Mouse (Mus musculus) retina, postnatal 1 day (tissue): ENCODE data around the gene Il22ra1.

Experiments
- DNase-seq: peaks from one replicate; pipeline ENCODE4 v3.0.0-alpha.2; 2012

Il22ra1 gene

GRCm38 (mm10) chr4:135736903-135737302 is 8.9 kb downstream of the Il22ra1 start:
- DNase-seq = no peak

- no peak for DNase-seq
These were observed 10.3 kb downstream of the Il22ra1 start for GRCm38 (mm10) chr4:135738237-135738636.

DNA sequence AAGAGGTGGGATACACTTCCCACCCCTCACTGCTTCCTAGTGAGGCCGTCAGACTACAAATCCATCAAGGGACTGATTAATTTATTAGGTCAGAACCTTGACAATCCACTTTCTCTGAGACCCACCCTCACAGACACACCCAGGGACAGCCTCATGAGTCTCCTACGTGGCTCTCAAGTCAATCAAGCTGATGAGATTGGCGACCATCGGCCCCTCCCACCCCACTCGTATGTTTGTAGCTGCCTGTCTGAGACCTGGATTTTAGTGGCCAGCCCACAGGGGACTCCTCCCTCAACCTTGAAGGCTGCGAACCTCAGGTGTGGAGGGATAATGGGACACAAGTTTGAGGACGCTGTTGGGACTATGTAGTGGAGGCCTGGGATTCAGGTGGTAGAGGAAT is 11.2 kb downstream of the Il22ra1 start:
- no peak for DNase-seq

DNA sequence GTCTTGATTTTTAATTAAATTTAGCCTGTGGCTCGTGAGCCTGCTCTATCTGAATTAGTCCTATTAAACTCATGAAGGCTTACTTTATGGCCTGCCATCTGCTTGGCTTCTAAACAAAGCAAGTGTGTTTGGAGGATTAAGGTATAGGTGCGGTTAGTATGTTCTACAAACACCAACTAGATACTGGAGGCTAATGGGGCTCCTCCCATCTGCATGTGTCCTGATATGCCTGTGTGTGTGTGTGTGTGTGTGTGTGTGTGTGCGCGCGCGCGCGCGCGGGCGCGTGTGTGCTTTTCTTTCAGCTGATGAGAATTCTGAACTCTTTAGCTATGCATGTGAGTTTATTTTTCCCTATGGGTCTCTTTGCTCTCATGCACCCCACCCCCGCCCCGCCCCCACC is 11.7 kb downstream of the Il22ra1 start:
- DNase-seq = no peak

DNA sequence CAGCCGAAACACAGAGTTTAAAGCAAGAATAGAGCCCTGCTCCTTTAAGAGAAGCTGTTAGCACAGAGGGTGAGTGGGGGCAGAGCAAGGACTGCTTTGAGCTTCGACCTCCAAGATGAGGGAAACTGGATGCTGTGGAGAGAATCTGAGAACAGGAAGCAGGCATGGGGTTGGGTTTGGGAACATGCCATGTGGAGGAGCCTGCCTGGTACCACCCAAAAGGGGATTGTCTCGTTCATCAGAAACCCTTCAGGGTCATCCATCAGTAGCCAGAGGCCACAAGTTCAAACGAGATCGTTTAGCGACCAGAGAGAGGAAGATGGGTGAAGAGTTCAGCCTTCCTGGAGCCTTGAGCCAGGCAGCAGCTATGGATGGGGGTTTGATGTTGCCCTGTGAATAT is 15.5 kb downstream of the Il22ra1 start:
- DNase-seq = no peak

DNA sequence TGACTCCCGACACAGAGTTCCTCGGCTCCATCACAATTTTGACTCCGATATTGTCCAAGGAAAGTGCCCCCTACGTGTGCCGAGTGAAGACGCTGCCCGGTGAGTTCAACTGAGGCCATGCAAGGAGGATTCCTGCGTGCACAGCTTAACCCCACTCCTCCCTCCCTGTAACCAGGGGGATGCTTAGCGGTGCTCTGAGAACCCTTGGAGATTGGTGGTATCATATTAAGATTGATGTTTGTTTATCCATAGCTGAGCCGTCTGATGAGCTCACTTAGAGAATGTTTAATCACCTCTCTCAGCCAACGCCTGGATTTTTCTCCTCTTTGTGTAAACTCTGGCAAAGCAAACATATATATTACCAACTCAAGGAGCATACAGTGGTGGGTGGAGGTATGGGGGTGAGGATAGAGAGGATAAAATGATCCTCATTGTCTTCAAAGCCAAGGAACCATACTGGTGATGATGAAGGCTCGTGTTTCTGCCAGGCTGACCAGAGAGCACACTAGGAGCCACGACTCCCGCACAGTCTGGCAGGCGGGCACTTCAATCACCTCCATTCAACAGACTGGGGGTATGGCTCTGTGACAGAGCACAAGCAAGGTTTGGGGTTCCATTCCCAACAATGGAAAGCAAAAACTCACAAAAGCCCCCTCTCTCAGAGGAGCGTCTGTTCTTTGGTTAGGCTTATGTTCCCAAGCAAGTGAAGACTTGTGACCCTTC is 16.9 kb downstream of the Il22ra1 start:
- DNase-seq = no peak

DNA sequence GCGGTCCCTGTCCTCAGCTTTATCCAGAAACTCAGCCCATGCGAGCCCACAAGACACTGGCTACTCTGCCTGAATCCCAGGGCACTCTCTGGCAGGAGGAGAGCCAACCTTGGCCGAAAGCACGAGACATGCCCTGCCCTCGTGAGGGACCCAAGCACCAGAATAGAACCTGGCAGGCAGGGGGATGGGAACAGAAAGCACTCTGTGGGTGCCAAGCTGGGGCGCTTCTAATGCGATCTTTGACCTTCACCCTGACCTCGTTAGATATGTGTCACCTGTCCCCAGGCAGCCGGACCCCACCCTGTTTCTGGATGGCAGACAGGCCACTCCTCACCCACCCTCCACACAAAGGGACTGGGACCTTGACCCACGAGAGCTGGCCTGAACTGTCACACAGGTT is 17.6 kb downstream of the Il22ra1 start:
- no peak for DNase-seq

DNA sequence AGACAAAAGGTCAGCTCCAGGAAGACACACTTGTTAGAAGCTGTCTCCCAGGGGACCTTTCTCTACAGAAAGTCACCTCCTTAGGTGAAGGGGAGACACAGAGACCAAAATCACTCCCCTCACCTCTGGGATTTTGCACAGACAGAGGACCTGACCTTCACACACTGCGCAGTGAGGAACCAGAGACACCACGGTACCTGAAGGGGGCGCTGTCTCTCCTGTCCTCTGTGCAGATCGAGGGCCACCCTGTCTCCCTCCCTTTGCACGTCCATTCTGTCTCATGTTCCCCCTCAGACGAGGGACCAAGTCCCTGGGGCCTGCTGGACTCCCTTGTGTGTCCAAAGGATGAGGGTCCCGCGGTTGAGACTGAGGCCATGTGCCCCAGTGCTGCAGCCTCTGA is 22.9 kb downstream of the Il22ra1 start:
- DNase-seq = no peak

DNA sequence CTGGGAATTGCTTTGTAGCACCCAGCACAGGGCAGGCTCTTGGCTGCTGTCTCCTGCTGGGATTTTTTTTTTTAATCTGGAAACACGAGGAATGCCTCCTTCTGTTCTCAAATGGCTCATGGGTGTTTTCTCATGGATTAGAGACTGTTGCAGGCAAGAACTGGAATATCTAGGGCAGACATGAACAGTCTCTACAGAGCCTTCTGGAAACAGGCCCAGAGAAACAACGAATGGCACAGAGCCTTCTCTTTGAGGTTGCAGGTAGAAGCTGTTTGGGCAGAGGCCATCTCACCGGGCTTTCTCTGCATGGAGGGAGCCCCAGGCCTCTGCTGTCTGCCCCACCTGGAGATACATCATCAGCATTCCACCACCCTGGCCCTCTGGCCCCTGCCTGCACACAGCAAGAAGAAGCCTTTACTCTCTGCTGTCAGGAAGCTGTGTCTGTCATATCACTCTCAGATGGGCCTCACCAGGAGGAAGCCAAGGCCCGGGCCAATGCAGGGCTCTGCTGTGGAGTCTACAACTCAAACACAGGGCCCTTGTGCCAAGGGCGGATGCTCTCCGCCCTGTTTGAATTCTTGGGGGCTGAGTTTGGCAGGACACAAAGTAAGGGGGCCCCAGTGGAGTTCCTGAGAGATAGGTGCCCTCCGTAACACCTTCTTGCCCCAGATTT is 24.3 kb downstream of the Il22ra1 start:
- no peak for DNase-seq

DNA sequence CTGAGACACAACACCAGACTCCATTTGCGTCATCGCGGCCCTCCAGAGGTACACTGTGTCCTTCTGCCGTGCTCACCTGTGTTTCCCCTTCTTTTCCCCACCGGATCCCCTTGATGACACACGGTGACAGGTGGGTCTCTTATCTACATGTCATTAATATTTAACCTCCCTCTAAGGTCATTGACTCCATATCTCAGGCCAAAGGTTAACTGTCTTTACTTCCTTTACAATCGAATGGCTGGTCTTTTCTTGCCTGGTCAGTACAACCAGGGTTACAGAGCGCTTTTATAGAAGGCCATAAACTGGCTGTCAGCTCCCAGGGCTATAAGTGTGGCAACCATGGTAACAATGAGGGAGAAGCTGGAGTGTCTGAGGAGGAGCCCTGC is 24.8 kb downstream of the Il22ra1 start:
- no peak for DNase-seq

DNA sequence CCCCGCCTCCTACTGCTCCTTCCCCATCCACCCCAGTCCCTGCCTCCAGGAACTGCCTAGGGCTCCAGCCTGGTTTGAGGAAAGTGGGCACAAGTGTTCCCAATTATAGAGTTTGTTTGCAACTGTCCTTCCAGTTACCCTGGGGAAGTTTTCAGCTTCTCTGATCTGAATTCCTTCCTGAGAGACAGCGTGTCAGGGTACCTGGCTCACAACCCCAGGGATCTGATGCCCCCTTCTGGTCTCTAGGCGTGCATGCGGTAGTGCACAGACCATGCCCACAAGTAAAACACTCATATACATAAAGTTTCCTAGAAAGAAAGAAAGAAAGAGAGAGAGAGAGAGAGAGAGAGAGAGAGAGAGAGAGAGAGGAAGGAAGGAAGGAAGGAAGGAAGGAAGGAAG is 30.4 kb downstream of the Il22ra1 start:
- no peak for DNase-seq

DNA sequence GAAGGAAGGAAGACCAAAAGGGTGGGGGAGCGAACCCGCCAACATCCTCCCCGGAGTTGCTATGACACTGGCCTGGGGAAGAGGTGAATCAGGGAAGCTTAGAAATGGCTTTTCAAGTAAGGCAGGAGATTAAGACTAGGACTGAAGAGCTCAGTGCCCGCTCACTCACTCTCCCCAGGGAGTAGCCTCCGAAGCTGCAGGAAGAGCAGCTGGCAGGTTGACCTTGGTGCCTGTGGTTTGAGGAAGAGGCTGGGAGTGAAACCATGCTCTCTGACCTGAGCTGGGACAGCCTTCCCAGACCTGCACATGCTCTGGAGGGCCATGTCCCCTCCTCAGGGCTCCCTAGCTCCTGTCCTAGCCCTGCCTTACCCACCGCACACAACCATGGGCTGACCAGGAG is 30.9 kb downstream of the Il22ra1 start:
- peak; percentile 51 for DNase-seq

DNA sequence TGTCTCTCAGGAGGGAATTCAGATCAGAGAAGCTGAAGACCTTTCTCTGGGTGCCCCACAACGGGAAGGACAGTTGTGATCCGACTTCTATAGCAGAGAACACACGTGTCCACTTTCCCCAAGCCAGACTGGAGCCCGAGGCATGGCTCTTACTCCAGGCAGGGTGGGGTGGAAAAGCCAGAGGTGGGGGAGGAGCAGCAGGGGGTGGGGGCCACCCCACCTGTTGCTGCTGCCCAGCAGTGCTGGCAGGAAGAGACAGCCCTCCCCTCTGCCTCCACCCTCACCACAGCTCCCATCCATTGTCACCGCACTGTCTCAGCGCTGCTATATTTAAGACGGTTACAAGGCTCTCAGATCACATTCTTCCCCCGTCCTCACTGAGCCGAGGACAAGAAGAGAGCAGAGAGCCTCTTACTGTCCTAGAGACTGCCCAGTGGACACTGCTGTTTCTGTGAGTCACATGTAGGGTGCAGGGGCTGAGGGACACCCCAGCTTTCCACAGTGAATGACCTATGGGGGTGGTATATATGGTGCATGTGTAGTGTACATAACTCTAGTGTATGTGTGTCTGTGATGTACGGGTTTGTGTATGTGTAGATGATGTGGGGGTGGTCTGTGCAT is 31.5 kb downstream of the Il22ra1 start, which contains the start of gene Myom3:
Gene Myom3, plus strand, starts transcription at position 360 of the 621 bp plus-strand sequence.
- no peak for DNase-seq

- DNase-seq = no peak
These were observed 33.1 kb downstream of the Il22ra1 start for GRCm38 (mm10) chr4:135761048-135761447.

GRCm38 (mm10) chr4:135761569-135761968 is 33.6 kb downstream of the Il22ra1 start:
- no peak for DNase-seq

DNA sequence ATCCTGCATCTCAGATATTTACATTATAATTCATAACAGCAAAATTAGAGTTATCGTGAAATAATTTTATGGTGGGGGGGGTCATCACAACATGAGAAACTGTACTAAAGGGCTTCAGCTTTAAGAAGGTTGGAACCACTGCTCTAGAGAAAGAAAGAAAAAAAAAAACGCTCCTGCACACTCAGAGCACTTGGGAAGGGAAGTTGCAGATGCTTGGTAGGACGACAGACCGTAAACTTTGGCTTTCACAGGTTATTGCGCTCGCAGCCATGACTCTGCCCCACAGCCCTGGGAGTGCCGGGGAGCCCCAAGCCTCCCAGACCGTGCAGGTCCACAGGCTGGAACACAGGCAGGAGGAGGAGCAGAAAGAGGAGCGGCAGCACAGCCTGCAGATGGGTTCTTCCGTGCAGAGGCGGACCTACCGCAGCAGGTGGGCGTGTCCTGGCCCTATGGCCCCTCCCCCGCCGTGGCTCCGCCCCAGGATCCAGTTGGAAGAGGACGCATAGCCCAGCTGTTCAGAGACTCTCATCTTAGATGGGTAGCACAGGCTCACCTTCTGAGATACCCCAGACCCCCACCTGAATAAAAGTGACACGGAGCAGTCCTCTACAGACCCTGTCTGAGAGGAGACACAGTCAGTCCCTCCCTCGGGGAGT is 34.4 kb downstream of the Il22ra1 start:
- peak; percentile 83 for DNase-seq

DNA sequence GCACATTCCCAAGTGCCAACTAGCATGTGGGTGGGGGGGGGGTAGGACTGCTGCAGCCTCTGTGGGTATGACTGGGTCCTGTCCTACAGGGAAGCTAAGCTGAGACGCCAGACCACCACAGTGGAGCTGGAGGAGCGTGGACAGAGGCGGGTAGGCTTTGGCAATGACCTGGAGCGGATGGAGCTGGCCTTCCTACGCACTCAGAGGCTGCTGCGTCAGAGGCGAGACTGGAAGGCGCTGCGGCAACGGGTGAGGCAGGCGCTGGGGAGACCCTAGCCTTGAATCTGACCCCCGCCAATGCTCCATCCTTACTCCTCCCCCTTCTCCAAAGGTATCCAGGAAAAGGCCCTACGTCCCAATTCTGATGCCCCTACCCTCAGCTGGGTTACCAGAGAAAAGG is 36.7 kb downstream of the Il22ra1 start:
- no peak for DNase-seq

DNA sequence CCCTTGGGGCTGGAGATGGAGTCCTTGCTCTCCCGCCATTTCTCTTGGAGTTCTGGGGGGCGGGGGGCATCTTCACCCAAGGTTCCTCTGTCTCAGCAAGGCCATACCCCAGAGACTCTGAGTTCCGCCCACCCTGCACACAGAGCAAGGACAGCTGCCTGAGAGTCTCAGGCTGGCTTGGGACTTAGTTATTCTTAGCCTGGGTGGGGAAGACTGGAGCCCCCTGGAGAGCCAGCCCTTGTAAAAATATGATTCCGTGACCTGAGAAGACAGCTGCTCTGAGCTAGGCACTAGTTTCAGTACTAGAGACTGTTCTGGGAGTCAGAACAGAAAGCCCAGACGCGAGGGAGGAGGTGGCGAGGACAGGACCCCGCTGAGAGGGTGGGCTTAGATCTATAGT is 37.7 kb downstream of the Il22ra1 start:
- DNase-seq = no peak

GRCm38 (mm10) chr4:135766976-135767375 is 39.0 kb downstream of the Il22ra1 start:
- DNase-seq = no peak

DNA sequence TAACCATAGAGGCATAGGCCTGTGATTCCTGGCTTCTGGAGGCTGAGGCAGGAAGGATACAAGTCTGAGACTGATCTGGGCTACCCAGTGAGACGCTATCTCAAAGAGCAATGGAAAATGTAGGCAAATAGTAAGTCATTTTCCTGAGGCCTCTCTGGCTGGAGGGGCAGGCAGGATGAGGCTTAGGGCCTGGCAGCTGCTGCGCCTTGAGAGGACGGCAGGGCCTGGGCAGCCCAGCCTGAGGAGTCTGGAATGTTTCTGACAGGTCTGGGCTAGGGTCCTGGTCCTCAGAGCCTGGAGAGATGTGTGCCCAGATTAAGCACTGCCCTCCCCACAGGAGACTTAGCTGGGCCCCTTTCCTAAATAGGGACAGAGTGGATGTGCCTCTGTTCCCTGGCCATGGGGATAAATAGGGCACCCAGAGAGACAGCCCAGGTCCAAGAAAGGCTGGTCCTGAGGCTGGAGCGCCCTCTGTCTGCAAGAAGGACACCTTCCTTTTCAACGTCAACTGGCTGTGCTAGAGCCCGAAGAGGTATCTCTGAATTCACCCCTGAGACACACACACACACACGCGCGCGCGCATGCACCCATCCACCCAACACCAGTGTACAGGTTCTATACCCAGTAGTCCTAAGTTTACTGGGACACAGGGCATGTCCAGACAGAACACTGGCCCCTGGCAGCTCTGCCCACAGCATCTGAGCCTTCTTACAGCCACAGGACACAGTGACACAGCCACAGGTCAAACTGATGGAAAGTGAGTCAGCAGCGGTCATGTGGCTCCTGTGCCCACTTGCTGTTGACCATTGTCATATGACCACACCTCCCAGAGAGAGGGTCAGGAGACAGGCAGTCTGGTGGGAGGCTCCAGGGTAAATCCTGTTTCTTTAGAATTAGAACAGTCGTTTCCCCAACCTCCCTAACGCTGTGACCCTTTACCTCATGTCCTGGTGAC is 40.9 kb downstream of the Il22ra1 start:
- DNase-seq = peak; percentile 70

DNA sequence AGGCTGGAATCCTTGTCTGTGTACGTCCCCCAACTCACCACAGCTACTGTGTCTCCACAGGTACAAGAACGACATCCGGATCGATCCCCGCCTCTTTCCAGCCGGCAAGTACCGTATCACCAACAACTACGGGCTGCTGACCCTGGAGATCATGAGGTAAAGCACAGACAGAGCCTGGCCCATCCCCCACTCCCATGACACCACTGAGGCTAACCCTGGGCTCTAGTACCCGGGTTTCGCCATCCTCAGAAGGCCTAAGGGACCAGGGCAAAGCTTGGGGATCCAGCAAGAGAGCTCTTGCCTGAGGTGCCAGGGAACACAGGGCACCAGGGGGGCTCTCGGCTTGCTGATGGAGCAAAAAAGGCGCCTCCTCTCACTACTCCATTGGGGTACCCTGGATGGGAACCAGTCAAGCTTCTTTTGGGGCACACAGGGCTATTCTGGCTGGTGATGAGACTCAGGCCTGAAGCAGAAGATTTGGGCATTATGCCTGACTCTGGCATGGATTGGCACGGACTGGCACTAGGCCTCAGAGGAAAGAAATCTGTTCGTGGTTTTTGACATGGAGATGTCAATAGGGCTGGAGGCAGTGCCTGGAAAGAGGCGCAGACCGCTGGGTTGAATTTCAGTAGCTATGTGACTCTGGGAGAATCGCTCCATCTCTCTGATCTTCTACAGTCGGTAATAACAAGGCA is 42.8 kb downstream of the Il22ra1 start:
- DNase-seq = no peak

- DNase-seq = no peak
These were observed 43.6 kb downstream of the Il22ra1 start for GRCm38 (mm10) chr4:135771592-135771991.
